Mouse (Mus musculus) left cerebral cortex, adult 6 months (tissue): ENCODE data around the gene AV320801. TPM values are rescaled to one million over a fixed set of nuclear protein-coding genes. Genes with fewer than 3 reads are reported as not detected.

Experiments used
- long read RNA-seq, 2 experiments: library from polyadenylated mRNA; unstranded; transcript quantifications; one replicate each; pipeline ENCODE4 v2.0.0; 2019 to 2020
- polyA plus RNA-seq: library from polyadenylated mRNA; unstranded; fragments of <200 nt; fragmentation: Nextera tagmentation; gene quantifications from 2 replicates; pipeline ENCODE4 v1.2.3, GENCODE M21; 2021

AV320801 gene
- polyA plus RNA-seq: not detected in 2 replicates
- long read RNA-seq, experiment 1: 0 reads
- long read RNA-seq, experiment 2: 0 reads

GRCm38 (mm10) chrX:135494288-135494687, at the start of gene AV320801:
TSS of gene AV320801 (plus strand) at chrX:135494588.

Other genes with a start within 250 kb of the AV320801 start
- 0.03 TPM in 1 of 2 replicates, not detected in the other for gene Pramel3, start 192.3 kb upstream of the AV320801 start, polyA plus RNA-seq
- gene Gm5128, start 121.3 kb upstream of the AV320801 start, polyA plus RNA-seq: not detected in 2 replicates
- gene Gm7903, start 60.8 kb upstream of the AV320801 start, polyA plus RNA-seq: 0.03 TPM in 1 of 2 replicates, not detected in the other
- gene Nxf7, start 104.2 kb downstream of the AV320801 start, polyA plus RNA-seq: 0.41 and 0.77 TPM in 2 replicates
- gene Prame, start 133.1 kb downstream of the AV320801 start, polyA plus RNA-seq: not detected in 2 replicates
- not detected in 2 replicates for gene Tcp11x2, start 199.2 kb downstream of the AV320801 start, polyA plus RNA-seq
- gene Tmsb15a, start 230.7 kb downstream of the AV320801 start, polyA plus RNA-seq: not detected in 2 replicates
- gene Armcx5, start 248.1 kb downstream of the AV320801 start, polyA plus RNA-seq: 16.1 and 22.0 TPM in 2 replicates
- 57.0 and 64.1 TPM in 2 replicates for gene Gprasp1, start 248.1 kb downstream of the AV320801 start, polyA plus RNA-seq